Mouse (Mus musculus) naive thymus-derived CD4-positive, alpha-beta T cell, adult 5 months (primary cell): ENCODE results near the gene Gm49387. TPM values are rescaled to one million over a fixed set of nuclear protein-coding genes. Genes with fewer than 3 reads are reported as not detected.

Experiments used
- polyA plus RNA-seq: library from polyadenylated mRNA; unstranded; fragments of 100-300 nt; shearing (Covaris generic); gene quantifications from one replicate; pipeline ENCODE4 v1.2.1, GENCODE M21; 2017

Gene Gm49387
- not detected for polyA plus RNA-seq

GRCm38 (mm10) chr14:31640346-31640889 is at the start of gene Gm49387:
Gm49387 (minus strand) TSS chr14:31640878.

GRCm38 (mm10) chr14:31640890-31641505 is 320 bp upstream of the Gm49387 start, which contains the start of the genes Btd and Hacl1:
Btd (plus strand) TSS chr14:31641028.
Hacl1 (minus strand) TSS chr14:31641286.

DNA sequence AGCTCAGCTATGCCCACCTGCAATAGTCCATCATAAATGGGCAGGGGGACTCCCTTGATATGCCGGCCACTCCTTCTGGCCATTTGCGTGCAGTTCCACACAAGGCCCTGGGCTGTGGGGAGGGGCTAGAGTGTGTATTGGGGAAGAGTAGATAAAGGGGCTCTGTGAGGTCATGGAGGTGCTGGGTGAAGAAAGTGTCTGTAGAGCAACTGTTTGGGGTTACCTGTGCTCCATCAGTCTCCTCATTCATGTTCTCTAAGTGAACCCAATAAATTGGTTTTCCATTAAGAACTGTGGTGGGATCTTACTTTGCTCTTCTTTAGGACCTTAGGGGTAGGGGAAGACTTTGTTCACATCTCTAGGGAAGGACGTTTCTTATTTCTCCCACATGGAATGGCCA is 49.4 kb downstream of the Gm49387 start, which contains the start of gene Colq:
Colq (minus strand) TSS at position 101 of the 400 bp plus-strand sequence.

Other genes with a start within 250 kb of the Gm49387 start
- gene Sh3bp5, start 204.8 kb downstream of the Gm49387 start, polyA plus RNA-seq, result 127 TPM
- gene Eaf1, start 146.5 kb downstream of the Gm49387 start, polyA plus RNA-seq, result 23.8 TPM
- gene Mettl6, start 145.8 kb downstream of the Gm49387 start, polyA plus RNA-seq, result 42.8 TPM
- 1.8 TPM for gene Colq, start 49.5 kb downstream of the Gm49387 start, polyA plus RNA-seq
- gene Btd, start 150 bp upstream of the Gm49387 start, polyA plus RNA-seq, result 16.4 TPM
- 11.5 TPM for gene Hacl1, start 408 bp upstream of the Gm49387 start, polyA plus RNA-seq
- 20.1 TPM for gene Ankrd28, start 189.8 kb upstream of the Gm49387 start, polyA plus RNA-seq